Mouse (Mus musculus) embryo, embryonic 10.5 days (tissue): ENCODE data around the gene Nlgn2.

Experiments used
- DNase-seq: peaks from one replicate; pipeline ENCODE4 v3.0.0-alpha.2; 2015; ENCODE audit warnings: low spot score

Nlgn2 gene

GRCm38 (mm10) chr11:69793429-69793828 lies 44.2 kb downstream of the Nlgn2 start:
- no peak for DNase-seq

DNA sequence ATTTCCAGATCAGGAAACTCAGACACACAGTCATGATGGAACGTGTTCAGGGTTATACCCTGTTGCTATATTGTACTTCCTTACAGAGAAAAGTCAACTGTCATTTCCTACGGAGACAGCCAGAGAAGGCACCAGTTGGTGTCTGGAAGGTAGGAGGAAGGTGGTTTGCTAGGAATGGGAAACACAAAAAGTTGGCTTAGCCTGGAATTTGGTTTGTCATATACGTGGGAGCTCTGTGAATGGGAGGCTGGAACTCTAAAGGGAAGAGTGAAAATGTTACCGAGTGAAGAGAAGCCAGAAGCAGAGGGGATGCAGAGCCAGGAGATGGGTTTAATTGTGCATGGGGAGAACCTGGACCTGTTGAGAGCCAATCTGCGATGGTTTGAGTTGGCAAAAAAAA lies 46.2 kb downstream of the Nlgn2 start:
- DNase-seq = no peak

DNA sequence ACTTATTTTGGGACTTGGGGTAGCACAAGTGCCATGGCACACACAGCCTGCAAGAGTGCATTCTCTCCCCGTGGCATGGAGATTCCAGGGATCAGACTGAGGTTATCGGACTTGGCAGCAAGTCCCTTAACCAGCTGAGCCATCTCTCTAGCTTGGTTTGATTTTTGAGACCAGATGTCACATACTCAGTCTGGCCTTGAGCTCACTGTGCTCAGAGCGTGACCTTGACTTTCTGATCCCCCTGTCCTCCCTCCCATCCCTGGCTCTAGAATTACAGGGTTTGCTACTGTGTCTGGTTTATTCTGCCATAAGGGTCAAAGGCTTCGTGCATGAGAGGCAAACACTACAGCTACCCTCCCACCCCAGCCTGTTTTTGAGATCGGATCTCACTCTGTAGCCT lies 48.2 kb downstream of the Nlgn2 start:
- no peak for DNase-seq

- DNase-seq = no peak
Observed at GRCm38 (mm10) chr11:69787306-69787705, 50.3 kb downstream of the Nlgn2 start.

DNA sequence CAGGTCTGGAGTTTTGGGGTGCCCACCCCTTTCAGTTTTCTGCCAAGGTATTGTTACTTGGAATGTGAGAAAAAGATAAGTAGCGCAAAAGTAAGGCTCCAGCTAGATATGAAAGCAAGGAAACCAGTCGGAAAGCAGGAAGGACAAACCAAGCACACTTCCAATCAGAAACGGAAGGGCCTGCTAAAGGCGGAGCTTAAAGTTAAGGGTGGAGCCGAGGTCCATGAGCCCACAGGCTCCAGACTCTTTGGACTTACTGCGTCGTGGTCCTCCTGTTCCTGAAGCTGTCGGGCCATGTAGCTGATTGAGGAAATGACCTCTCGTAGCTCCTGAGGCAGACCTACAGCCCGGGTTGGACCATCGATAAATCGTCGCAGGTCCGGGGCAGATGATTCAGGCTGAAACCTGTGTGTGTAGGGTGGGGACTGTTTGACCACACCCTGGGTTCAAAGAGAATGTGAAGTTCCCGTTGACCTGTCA lies 52.8 kb downstream of the Nlgn2 start:
- peak; percentile 33 for DNase-seq

- DNase-seq = no peak
Observed at GRCm38 (mm10) chr11:69781828-69782227, 55.8 kb downstream of the Nlgn2 start.

GRCm38 (mm10) chr11:69778985-69779384 lies 58.6 kb downstream of the Nlgn2 start:
- no peak for DNase-seq

GRCm38 (mm10) chr11:69778258-69778982 lies 59.2 kb downstream of the Nlgn2 start:
- DNase-seq = no peak

DNA sequence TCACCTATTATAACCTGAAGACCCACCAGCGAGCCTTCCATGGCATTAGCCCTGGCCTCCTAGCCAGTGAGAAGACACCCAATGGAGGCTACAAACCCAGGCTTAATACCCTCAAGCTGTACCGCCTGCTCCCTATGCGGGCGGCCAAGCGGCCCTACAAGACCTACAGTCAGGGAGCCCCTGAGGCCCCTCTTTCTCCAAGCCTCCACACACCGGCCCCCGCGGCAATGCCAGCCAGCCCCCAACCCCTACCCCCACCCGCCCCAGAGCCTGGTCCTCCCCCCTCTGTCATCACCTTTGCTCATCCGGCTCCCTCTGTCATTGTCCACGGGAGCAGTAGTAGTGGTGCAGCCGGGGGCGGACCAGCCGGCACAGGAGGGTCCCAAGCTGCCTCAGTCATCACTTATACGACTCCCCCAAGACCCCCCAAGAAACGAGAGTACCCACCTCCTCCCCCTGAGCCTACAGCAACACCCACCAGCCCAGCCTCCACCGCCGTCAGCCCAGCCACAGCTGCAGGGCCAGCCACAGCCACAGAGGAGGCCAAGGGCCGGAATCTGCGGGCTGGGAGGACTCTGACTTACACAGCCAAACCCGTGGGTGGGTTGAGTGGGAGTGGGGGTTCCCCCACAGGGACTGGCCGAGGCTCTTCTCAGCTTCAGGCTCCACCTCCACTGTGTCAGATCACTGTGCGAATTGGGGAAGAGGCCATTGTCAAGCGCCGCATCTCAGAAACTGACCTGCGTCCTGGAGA lies 59.9 kb downstream of the Nlgn2 start:
- DNase-seq = no peak

GRCm38 (mm10) chr11:69776488-69776887 lies 61.1 kb downstream of the Nlgn2 start:
- DNase-seq = no peak

DNA sequence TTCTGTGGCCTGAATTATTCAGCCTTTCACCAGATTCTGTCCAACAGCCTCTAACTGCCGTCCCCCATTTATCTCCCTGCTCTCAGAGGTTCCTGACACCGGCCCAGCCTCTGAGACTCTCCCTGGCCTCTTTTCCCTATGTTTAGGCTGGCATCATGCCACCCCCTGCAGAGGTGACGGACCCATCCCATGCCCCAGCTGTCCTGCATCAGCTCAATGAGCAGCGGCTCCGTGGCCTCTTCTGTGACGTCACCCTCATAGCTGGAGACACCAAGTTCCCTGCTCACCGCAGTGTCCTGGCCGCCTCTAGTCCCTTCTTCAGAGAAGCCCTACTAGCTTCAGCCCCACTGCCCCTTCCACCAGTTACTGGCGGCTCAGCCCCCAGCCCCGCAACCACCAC lies 61.9 kb downstream of the Nlgn2 start:
- DNase-seq = no peak

GRCm38 (mm10) chr11:69774961-69775360 lies 62.6 kb downstream of the Nlgn2 start:
- no peak for DNase-seq
